Mouse (Mus musculus): Measurements from ENCODE around the gene Ehd4. TPM values are rescaled to one million over a fixed set of nuclear protein-coding genes. Genes with fewer than 3 reads are reported as not detected.

Ehd4 gene
- polyA plus RNA-seq, 1 experiment = 347 TPM

GRCm38 (mm10) chr2:120131881-120132280, 22.5 kb downstream of the Ehd4 start:
- Histone ChIP-seq H3K27ac (ENCODE audit: insufficient read depth, low read depth, low read length) (peak overlapping the region; percentile 14), H3K4me3 (ENCODE audit: insufficient read depth, low read length) (no peak overlapping the region), H3K4me1 (ENCODE audit: control insufficient read depth, insufficient read depth, low read length) (peaks cover 78% of the 10 kb centered on the region)
- TF ChIP-seq CTCF (IDR thresholded peaks at IDR 0.05; ENCODE audit: low read depth, low read length) (no peak), POLR2A (IDR thresholded peaks at IDR 0.05; ENCODE audit: borderline replicate concordance, low read depth, low read length) (no peak)

DNA sequence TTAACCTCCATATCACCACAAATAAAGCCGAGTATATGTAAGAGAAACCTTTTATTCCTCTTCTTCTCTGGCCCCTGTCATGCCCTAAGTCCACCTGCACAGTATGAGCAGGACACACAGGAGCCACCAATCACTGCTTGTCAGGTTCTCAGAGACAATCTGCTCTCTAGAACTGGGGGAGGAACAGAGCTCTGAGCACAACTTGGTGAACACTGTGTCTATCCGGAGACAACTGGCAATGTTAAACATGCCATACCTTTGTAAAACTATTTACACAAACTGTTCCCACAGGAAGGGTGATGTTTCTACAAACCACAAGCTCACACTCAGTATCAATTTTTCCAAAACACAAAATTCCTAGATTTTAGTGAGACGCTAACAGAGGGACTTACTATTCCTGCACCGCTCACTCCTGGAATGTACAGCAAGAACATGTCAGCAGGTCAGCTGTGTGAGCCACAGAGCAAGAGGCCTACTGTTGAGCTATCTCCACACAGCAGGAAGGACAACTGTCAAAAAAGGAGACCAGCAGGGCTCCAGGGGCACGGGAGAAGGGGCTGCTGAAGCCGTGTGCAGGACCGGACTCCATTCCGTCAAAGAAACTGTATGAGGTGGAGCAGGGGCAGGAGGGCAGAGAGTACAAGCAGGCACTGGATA, 25.0 kb downstream of the Ehd4 start:
- Histone ChIP-seq H3K4me3 (ENCODE audit: insufficient read depth, low read length) (no peak overlapping the region), H3K27ac (ENCODE audit: insufficient read depth, low read depth, low read length) (peak overlapping the region; percentile 89), H3K4me1 (ENCODE audit: control insufficient read depth, insufficient read depth, low read length) (peaks cover 82% of the 10 kb centered on the region)
- TF ChIP-seq CTCF (IDR thresholded peaks at IDR 0.05; ENCODE audit: low read depth, low read length) (no peak), POLR2A (IDR thresholded peaks at IDR 0.05; ENCODE audit: borderline replicate concordance, low read depth, low read length) (no peak)

- Histone ChIP-seq H3K4me1 (ENCODE audit: control insufficient read depth, insufficient read depth, low read length) (peaks cover 82% of the 10 kb centered on the region), H3K27ac (ENCODE audit: insufficient read depth, low read depth, low read length) (peak overlapping the region; percentile 89), H3K4me3 (ENCODE audit: insufficient read depth, low read length) (no peak overlapping the region)
- TF ChIP-seq POLR2A (IDR thresholded peaks at IDR 0.05; ENCODE audit: borderline replicate concordance, low read depth, low read length) = no peak
- TF ChIP-seq CTCF (IDR thresholded peaks at IDR 0.05; ENCODE audit: low read depth, low read length) = no peak
Measured at GRCm38 (mm10) chr2:120128611-120129051, 25.8 kb downstream of the Ehd4 start.

GRCm38 (mm10) chr2:120128011-120128410, 26.4 kb downstream of the Ehd4 start:
- H3K27ac ChIP-seq (ENCODE audit: insufficient read depth, low read depth, low read length) = peak overlapping the region; percentile 89
- TF ChIP-seq POLR2A (IDR thresholded peaks at IDR 0.05; ENCODE audit: borderline replicate concordance, low read depth, low read length) (no peak), CTCF (IDR thresholded peaks at IDR 0.05; ENCODE audit: low read depth, low read length) (no peak)
- no peak overlapping the region for H3K4me3 ChIP-seq (ENCODE audit: insufficient read depth, low read length)
- H3K4me1 ChIP-seq (ENCODE audit: control insufficient read depth, insufficient read depth, low read length) = peaks cover 76% of the 10 kb centered on the region

GRCm38 (mm10) chr2:120126901-120127300, 27.5 kb downstream of the Ehd4 start:
- Histone ChIP-seq H3K27ac (ENCODE audit: insufficient read depth, low read depth, low read length) (peak overlapping the region; percentile 89), H3K4me3 (ENCODE audit: insufficient read depth, low read length) (no peak overlapping the region), H3K4me1 (ENCODE audit: control insufficient read depth, insufficient read depth, low read length) (peaks cover 65% of the 10 kb centered on the region)
- no peak for TF ChIP-seq CTCF (IDR thresholded peaks at IDR 0.05; ENCODE audit: low read depth, low read length)
- TF ChIP-seq POLR2A (IDR thresholded peaks at IDR 0.05; ENCODE audit: borderline replicate concordance, low read depth, low read length) = no peak

GRCm38 (mm10) chr2:120126408-120126807, 28.0 kb downstream of the Ehd4 start:
- no peak for TF ChIP-seq CTCF (IDR thresholded peaks at IDR 0.05; ENCODE audit: low read depth, low read length)
- no peak for TF ChIP-seq POLR2A (IDR thresholded peaks at IDR 0.05; ENCODE audit: borderline replicate concordance, low read depth, low read length)
- peak overlapping the region; percentile 89 for H3K27ac ChIP-seq (ENCODE audit: insufficient read depth, low read depth, low read length)
- peaks cover 61% of the 10 kb centered on the region for H3K4me1 ChIP-seq (ENCODE audit: control insufficient read depth, insufficient read depth, low read length)
- H3K4me3 ChIP-seq (ENCODE audit: insufficient read depth, low read length) = no peak overlapping the region

- H3K4me1 ChIP-seq (ENCODE audit: control insufficient read depth, insufficient read depth, low read length) = peaks cover 57% of the 10 kb centered on the region
- TF ChIP-seq CTCF (IDR thresholded peaks at IDR 0.05; ENCODE audit: low read depth, low read length) (no peak), POLR2A (IDR thresholded peaks at IDR 0.05; ENCODE audit: borderline replicate concordance, low read depth, low read length) (no peak)
- H3K27ac ChIP-seq (ENCODE audit: insufficient read depth, low read depth, low read length) = peak overlapping the region; percentile 61; the same call in 1 of the 2 replicates
Measured at GRCm38 (mm10) chr2:120125461-120125860, 28.9 kb downstream of the Ehd4 start.

DNA sequence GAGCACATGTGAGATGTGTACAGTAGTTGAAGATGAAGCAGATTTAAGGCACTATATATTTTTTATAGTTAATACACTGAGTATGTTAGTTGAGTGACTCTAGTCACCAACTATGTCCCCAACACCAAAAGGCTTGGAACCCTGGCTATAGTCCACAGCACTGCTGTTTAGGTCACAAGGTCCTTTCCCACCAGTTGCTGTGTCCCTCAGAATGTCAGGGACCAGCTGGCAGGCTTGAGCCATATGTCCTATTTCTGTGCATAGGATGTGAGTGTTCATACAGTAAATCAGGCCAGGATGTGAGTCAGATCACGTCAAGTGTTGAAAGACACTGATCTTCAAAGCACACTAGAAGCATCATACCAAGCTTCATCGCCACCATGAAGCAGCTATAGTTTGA, 29.5 kb downstream of the Ehd4 start:
- H3K4me3 ChIP-seq (ENCODE audit: insufficient read depth, low read length) = no peak overlapping the region
- H3K27ac ChIP-seq (ENCODE audit: insufficient read depth, low read depth, low read length) = peak overlapping the region; percentile 61
- H3K4me1 ChIP-seq (ENCODE audit: control insufficient read depth, insufficient read depth, low read length) = peaks cover 52% of the 10 kb centered on the region
- TF ChIP-seq CTCF (IDR thresholded peaks at IDR 0.05; ENCODE audit: low read depth, low read length) (no peak), POLR2A (IDR thresholded peaks at IDR 0.05; ENCODE audit: borderline replicate concordance, low read depth, low read length) (no peak)

More at GRCm38 (mm10) chr2:120125461-120125860, 28.9 kb downstream of the Ehd4 start:
- H3K4me3 ChIP-seq (ENCODE audit: insufficient read depth, low read length) = no peak overlapping the region

GRCm38 (mm10) chr2:120124096-120124495, 30.3 kb downstream of the Ehd4 start:
- Histone ChIP-seq H3K4me3 (ENCODE audit: insufficient read depth, low read length) (no peak overlapping the region), H3K4me1 (ENCODE audit: control insufficient read depth, insufficient read depth, low read length) (peaks cover 43% of the 10 kb centered on the region), H3K27ac (ENCODE audit: insufficient read depth, low read depth, low read length) (no peak overlapping the region)
- TF ChIP-seq POLR2A (IDR thresholded peaks at IDR 0.05; ENCODE audit: borderline replicate concordance, low read depth, low read length) = no peak
- TF ChIP-seq CTCF (IDR thresholded peaks at IDR 0.05; ENCODE audit: low read depth, low read length) = no peak

- Histone ChIP-seq H3K4me1 (ENCODE audit: control insufficient read depth, insufficient read depth, low read length) (peaks cover 35% of the 10 kb centered on the region), H3K4me3 (ENCODE audit: insufficient read depth, low read length) (no peak overlapping the region), H3K27ac (ENCODE audit: insufficient read depth, low read depth, low read length) (no peak overlapping the region)
- TF ChIP-seq CTCF (IDR thresholded peaks at IDR 0.05; ENCODE audit: low read depth, low read length) (no peak), POLR2A (IDR thresholded peaks at IDR 0.05; ENCODE audit: borderline replicate concordance, low read depth, low read length) (no peak)
Measured at GRCm38 (mm10) chr2:120122983-120123382, 31.4 kb downstream of the Ehd4 start.

Measured in bone marrow macrophage, adult 2 months (primary cell).